Mouse (Mus musculus): ENCODE data around the gene Cdc5l.

DNA sequence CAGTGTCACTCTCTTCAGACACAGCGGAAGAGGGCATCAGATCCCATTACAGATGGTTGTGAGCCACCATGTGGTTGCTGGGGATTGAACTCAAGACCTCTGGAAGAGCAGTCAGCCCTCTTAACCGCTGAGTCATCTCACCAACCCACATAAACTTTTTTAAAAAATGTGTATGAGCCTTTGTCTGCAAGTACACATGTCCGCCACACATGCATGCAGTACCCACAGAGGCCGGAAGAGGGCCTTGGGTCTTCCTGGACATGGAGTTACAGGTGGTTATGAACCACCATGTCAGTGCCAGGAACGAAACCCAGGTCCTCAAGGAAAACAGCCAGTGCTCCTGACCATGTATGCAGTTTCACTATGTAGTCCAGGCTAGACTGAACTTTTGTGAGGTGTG lies 23.9 kb upstream of the Cdc5l start:
- no peak for TF ChIP-seq EP300 (IDR thresholded peaks at IDR 0.05; ENCODE audit: insufficient read depth, low read depth, low read length)
- TF ChIP-seq POLR2A (IDR thresholded peaks at IDR 0.05; ENCODE audit: insufficient read depth, low read depth, low read length): no peak

All from heart, adult 2 months (tissue).